Comparison of ENCODE assay signal across 39 mouse cellular contexts in genomic region chr2:125562407-125562806, GRCm38 (mm10). TPM values are rescaled to one million over a fixed set of nuclear protein-coding genes. Genes with fewer than 3 reads are reported as not detected.
"Had no signal": no experiment of that assay in that cellular context is flagged by ENCODE, and none has a peak within 500 bp of the region (broad histone marks: within the 10 kb centered on the region; RNA-seq: fewer than 3 reads in every experiment).

No protein-coding gene starts in this region.

- H3K27me3 ChIP-seq: limb, embryonic 12.5 days; limb, embryonic 13.5 days; limb, embryonic 15.5 days; liver, embryonic 12.5 days; liver, embryonic 13.5 days; liver, embryonic 15.5 days; lung, embryonic 15.5 days; megakaryocyte, embryonic 14.5 days; midbrain, embryonic 12.5 days; midbrain, embryonic 13.5 days; midbrain, embryonic 15.5 days; neural tube, embryonic 12.5 days had no signal

- H3K4me2 ChIP-seq: limb, embryonic 12.5 days; limb, embryonic 13.5 days; limb, embryonic 15.5 days; liver, embryonic 11.5 days; liver, embryonic 12.5 days; liver, embryonic 13.5 days; liver, embryonic 15.5 days; lung, embryonic 14.5 days; lung, embryonic 15.5 days; midbrain, embryonic 12.5 days; midbrain, embryonic 13.5 days; midbrain, embryonic 15.5 days; neural tube, embryonic 12.5 days had no signal

- H3K27ac ChIP-seq: left cerebral cortex, adult 2 months; limb, embryonic 10.5 days; limb, embryonic 12.5 days; limb, embryonic 13.5 days; limb, embryonic 15.5 days; liver, embryonic 12.5 days; liver, embryonic 13.5 days; liver, embryonic 14.5 days; liver, embryonic 15.5 days; lung, embryonic 15.5 days; macrophage; midbrain, embryonic 10.5 days; midbrain, embryonic 12.5 days; midbrain, embryonic 13.5 days; midbrain, embryonic 15.5 days; neural tube, embryonic 12.5 days had no signal

- H3K9me3 ChIP-seq: limb, embryonic 10.5 days; limb, embryonic 12.5 days; limb, embryonic 13.5 days; limb, embryonic 15.5 days; liver, embryonic 12.5 days; liver, embryonic 13.5 days; liver, embryonic 15.5 days; lung, embryonic 15.5 days; megakaryocyte, embryonic 14.5 days; midbrain, embryonic 10.5 days; midbrain, embryonic 12.5 days; midbrain, embryonic 13.5 days; midbrain, embryonic 15.5 days; neural tube, embryonic 12.5 days had no signal

- DNase-seq: left cerebral cortex, postnatal 4 days; liver; liver, embryonic 13.5 days; liver, postnatal 0 days; lung, adult 18-20 months; lung, adult 2 months; lung, embryonic 14.5 days; lung, postnatal 10 days; lung, postnatal 14 days; lung, postnatal 36 days; lung, postnatal 4 days; midbrain, embryonic 14.5 days had no signal

- H3K4me3 ChIP-seq: left cerebral cortex, adult 2 months; limb, embryonic 10.5 days; limb, embryonic 12.5 days; limb, embryonic 13.5 days; limb, embryonic 15.5 days; liver, embryonic 12.5 days; liver, embryonic 13.5 days; liver, embryonic 15.5 days; lung, embryonic 15.5 days; megakaryocyte, embryonic 14.5 days; midbrain, embryonic 10.5 days; midbrain, embryonic 12.5 days; midbrain, embryonic 13.5 days; midbrain, embryonic 15.5 days; myocyte; neural tube, embryonic 12.5 days had no signal

- ATAC-seq: liver, embryonic 12.5 days; liver, postnatal 0 days; lung, postnatal 0 days; midbrain, embryonic 13.5 days; midbrain, embryonic 15.5 days; midbrain, embryonic 16.5 days had no signal

- H3K36me3 ChIP-seq: midbrain, embryonic 15.5 days had no signal

- H3K4me1 ChIP-seq: limb, embryonic 15.5 days; liver, embryonic 12.5 days; liver, embryonic 13.5 days; liver, embryonic 15.5 days; lung, embryonic 15.5 days; megakaryocyte, embryonic 14.5 days; neural tube, embryonic 12.5 days had no signal

- H3K9ac ChIP-seq: limb, embryonic 12.5 days; limb, embryonic 13.5 days; limb, embryonic 15.5 days; liver, embryonic 12.5 days; liver, embryonic 13.5 days; liver, embryonic 14.5 days; liver, embryonic 15.5 days; liver, postnatal 0 days; lung, embryonic 14.5 days; lung, embryonic 15.5 days; midbrain, embryonic 12.5 days; midbrain, embryonic 13.5 days; midbrain, embryonic 15.5 days; neural tube, embryonic 12.5 days had no signal

RNA-seq across cellular contexts. Expression of gene Fbn1, which starts 54.6 kb away (rescaled TPM):
- total RNA-seq: megakaryocyte-erythroid progenitor cell, adult 5-6 weeks; monocyte, adult 5-6 weeks had no signal

RNA-seq across cellular contexts. Expression of gene Gm9913, which starts 57.5 kb away (rescaled TPM):
- total RNA-seq: left cerebral cortex, postnatal 25 days; liver, adult 2 months; megakaryocyte progenitor cell, adult 5-6 weeks; megakaryocyte, adult 5-6 weeks; megakaryocyte-erythroid progenitor cell, adult 5-6 weeks; monocyte, adult 5-6 weeks had no signal
- polyA plus RNA-seq: liver, adult 2 months; liver, embryonic 13.5 days; liver, embryonic 14.5 days; liver, embryonic 16.5 days; liver, postnatal 0 days; macrophage; midbrain, embryonic 14.5 days had no signal
